Mouse (Mus musculus): ENCODE measurements around the gene Hmga2. TPM values are rescaled to one million over a fixed set of nuclear protein-coding genes. Genes with fewer than 3 reads are reported as not detected.
"Not testable (repeated sequence)": the region's sequence is repeated elsewhere in the genome, so short reads cannot be mapped to it uniquely, and the experiment has no call there.

The Hmga2 gene
- polyA plus RNA-seq, 1 experiment from 2014 or later = 7.8 TPM

GRCm38 (mm10) chr10:120365380-120366172 lies 110.7 kb downstream of the Hmga2 start:
- Histone ChIP-seq H3K9me3 (replicated peaks; ENCODE audit: low read length) (no peaks in the 10 kb centered on the region), H3K27me3 (ENCODE audit: insufficient read depth, low read length) (no peaks in the 10 kb centered on the region), H3K4me2 (ENCODE audit: low read length) (peak overlapping the region; percentile 43), H3K4me3 (replicated peaks; ENCODE audit: low read depth, low read length) (no peak overlapping the region), H3K27ac (peak overlapping the region; percentile 55), H3K4me1 (replicated peaks; ENCODE audit: insufficient read depth, low read length) (peaks cover 24% of the 10 kb centered on the region), H3K36me3 (ENCODE audit: insufficient read depth, low read length) (no peaks in the 10 kb centered on the region), H3K9ac (ENCODE audit: low read depth, low read length) (peak overlapping the region; percentile 10; the same call in 1 of the 2 replicates)
- ATAC-seq (replicated peaks; ENCODE audit: low FRiP score, low read depth) (peak; percentile 78), DNase-seq (ENCODE audit: low spot score) (peak; percentile 81)
- WGBS = 13% methylated on average over 24 of the region's 24 CpGs
- no peak for TF ChIP-seq CTCF (IDR thresholded peaks at IDR 0.05; ENCODE audit: low read depth)

DNA sequence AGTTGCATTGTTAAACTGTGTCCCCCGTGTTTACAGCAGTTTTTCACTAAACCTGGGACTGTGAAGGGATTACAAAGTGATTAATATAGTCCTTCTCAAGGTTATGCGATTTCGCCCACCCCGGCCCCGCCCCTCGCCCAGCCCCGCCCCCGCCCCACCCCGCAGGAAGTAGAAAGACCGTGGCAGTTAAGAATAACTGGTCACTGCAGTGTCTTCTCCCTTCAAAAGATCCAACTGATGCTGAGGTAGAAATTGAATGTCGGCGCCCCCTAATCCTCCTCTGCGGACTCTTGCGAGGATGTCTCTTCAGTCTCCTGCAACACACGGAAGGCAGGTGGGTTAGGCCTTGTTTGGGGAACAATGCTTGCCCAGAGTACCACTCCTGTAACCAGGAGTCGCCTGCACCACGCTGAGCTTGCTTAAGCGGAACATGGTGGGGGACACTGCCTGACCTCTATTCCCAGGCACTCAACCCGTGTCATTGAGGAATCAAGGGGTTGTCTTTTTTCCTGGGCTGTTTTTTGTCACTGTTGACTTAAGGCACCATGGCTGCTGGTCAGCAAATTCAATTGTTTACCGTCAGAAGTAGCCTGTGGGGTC lies 112.2 kb downstream of the Hmga2 start:
- H3K9me3 ChIP-seq (replicated peaks; ENCODE audit: low read length) = no peaks in the 10 kb centered on the region
- H3K4me3 ChIP-seq (replicated peaks; ENCODE audit: low read depth, low read length) = peak overlapping the region; percentile 26
- ATAC-seq (replicated peaks; ENCODE audit: low FRiP score, low read depth) = no peak
- no peaks in the 10 kb centered on the region for H3K27me3 ChIP-seq (ENCODE audit: insufficient read depth, low read length)
- peaks cover 22% of the 10 kb centered on the region for H3K4me1 ChIP-seq (replicated peaks; ENCODE audit: insufficient read depth, low read length)
- no peak for TF ChIP-seq CTCF (IDR thresholded peaks at IDR 0.05; ENCODE audit: low read depth)
- H3K9ac ChIP-seq (ENCODE audit: low read depth, low read length) = no peak overlapping the region
- H3K27ac ChIP-seq = peak overlapping the region; percentile 9; the same call in 1 of the 2 replicates
- peak overlapping the region; percentile 43 for H3K4me2 ChIP-seq (ENCODE audit: low read length)
- 54% methylated on average over 20 of the region's 20 CpGs for WGBS
- no peak for DNase-seq (ENCODE audit: low spot score)
- H3K36me3 ChIP-seq (ENCODE audit: insufficient read depth, low read length) = no peaks in the 10 kb centered on the region

DNA sequence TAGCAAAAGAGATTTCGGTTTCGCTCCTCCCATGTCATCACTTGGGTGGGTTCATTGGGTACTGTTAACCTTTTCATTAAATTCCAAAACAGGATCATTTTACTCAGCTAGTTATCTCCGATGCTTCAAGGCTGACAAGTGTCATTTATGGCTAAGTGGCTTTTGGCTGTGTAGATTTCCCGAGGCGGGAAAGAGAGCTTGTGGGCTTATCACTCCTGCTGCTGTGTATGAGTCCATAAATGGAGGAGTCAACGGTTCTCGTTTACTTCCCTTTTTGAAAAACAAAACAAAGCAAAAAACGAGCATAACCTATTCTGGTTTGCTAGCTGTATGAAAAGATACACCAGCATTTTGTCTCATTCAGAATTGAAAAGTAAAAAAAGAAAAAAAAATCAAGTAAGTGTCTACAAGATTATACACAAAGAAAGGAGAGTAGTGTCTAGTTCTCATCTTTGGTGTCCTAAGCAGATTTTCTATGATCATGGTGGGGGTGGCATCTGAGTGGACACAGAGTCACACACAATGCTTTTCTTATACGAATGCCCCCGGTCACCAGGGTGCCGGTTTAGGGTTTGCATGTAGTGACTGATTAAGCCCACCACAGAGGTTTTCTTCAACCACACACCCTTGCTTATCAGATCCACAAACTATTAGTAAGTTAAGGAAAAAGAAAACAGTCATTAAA lies 112.8 kb downstream of the Hmga2 start:
- H3K4me3 ChIP-seq (replicated peaks; ENCODE audit: low read depth, low read length); H3K27me3 ChIP-seq (ENCODE audit: insufficient read depth, low read length); H3K4me2 ChIP-seq (ENCODE audit: low read length); ATAC-seq (replicated peaks; ENCODE audit: low FRiP score, low read depth); H3K9me3 ChIP-seq (replicated peaks; ENCODE audit: low read length); DNase-seq (ENCODE audit: low spot score); H3K36me3 ChIP-seq (ENCODE audit: insufficient read depth, low read length); H3K27ac ChIP-seq; H3K9ac ChIP-seq (ENCODE audit: low read depth, low read length): not testable (repeated sequence)
- WGBS = 66% methylated on average over 9 of the region's 11 CpGs
- H3K4me1 ChIP-seq (replicated peaks; ENCODE audit: insufficient read depth, low read length) = peaks cover 22% of the 10 kb centered on the region

GRCm38 (mm10) chr10:120354523-120355030 lies 121.7 kb downstream of the Hmga2 start:
- no peak for DNase-seq (ENCODE audit: low spot score)
- TF ChIP-seq CTCF (IDR thresholded peaks at IDR 0.05; ENCODE audit: low read depth) = no peak
- no peaks in the 10 kb centered on the region for H3K27me3 ChIP-seq (ENCODE audit: insufficient read depth, low read length)
- H3K9me3 ChIP-seq (replicated peaks; ENCODE audit: low read length) = no peaks in the 10 kb centered on the region
- no peak overlapping the region for H3K9ac ChIP-seq (ENCODE audit: low read depth, low read length)
- no peaks in the 10 kb centered on the region for H3K36me3 ChIP-seq (ENCODE audit: insufficient read depth, low read length)
- 58% methylated on average over 13 of the region's 13 CpGs for WGBS
- H3K4me2 ChIP-seq (ENCODE audit: low read length) = no peak overlapping the region
- no peak for ATAC-seq (replicated peaks; ENCODE audit: low FRiP score, low read depth)
- H3K4me1 ChIP-seq (replicated peaks; ENCODE audit: insufficient read depth, low read length) = no peaks in the 10 kb centered on the region
- H3K4me3 ChIP-seq (replicated peaks; ENCODE audit: low read depth, low read length) = no peak overlapping the region
- no peak overlapping the region for H3K27ac ChIP-seq

DNA sequence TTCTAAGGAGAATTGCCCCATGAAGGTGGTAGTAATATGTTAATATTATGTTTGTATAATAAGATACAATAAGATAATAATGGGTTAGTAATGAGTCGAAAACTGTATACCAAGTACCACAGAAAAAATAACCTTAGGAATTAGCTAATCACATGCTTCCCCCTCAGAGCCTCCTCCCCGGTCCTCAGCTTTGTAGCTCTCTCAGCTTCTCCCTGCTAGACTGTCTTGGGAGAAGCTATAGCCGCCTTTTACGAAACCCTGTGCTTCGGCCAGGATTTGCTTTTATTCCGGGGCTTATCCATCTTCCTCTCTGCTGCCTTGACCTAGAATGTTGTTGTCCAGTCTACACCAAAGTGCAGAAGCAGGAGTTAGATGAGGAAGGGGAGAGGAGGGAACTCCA lies 130.9 kb downstream of the Hmga2 start:
- ATAC-seq (replicated peaks; ENCODE audit: low FRiP score, low read depth) = no peak
- H3K9ac ChIP-seq (ENCODE audit: low read depth, low read length) = no peak overlapping the region
- no peaks in the 10 kb centered on the region for H3K4me1 ChIP-seq (replicated peaks; ENCODE audit: insufficient read depth, low read length)
- 93% methylated on average over 6 of the region's 6 CpGs for WGBS
- H3K4me3 ChIP-seq (replicated peaks; ENCODE audit: low read depth, low read length) = no peak overlapping the region
- no peaks in the 10 kb centered on the region for H3K36me3 ChIP-seq (ENCODE audit: insufficient read depth, low read length)
- no peaks in the 10 kb centered on the region for H3K9me3 ChIP-seq (replicated peaks; ENCODE audit: low read length)
- TF ChIP-seq CTCF (IDR thresholded peaks at IDR 0.05; ENCODE audit: low read depth) = no peak
- no peak overlapping the region for H3K27ac ChIP-seq
- no peak overlapping the region for H3K4me2 ChIP-seq (ENCODE audit: low read length)
- H3K27me3 ChIP-seq (ENCODE audit: insufficient read depth, low read length) = no peaks in the 10 kb centered on the region
- DNase-seq (ENCODE audit: low spot score) = no peak

DNA sequence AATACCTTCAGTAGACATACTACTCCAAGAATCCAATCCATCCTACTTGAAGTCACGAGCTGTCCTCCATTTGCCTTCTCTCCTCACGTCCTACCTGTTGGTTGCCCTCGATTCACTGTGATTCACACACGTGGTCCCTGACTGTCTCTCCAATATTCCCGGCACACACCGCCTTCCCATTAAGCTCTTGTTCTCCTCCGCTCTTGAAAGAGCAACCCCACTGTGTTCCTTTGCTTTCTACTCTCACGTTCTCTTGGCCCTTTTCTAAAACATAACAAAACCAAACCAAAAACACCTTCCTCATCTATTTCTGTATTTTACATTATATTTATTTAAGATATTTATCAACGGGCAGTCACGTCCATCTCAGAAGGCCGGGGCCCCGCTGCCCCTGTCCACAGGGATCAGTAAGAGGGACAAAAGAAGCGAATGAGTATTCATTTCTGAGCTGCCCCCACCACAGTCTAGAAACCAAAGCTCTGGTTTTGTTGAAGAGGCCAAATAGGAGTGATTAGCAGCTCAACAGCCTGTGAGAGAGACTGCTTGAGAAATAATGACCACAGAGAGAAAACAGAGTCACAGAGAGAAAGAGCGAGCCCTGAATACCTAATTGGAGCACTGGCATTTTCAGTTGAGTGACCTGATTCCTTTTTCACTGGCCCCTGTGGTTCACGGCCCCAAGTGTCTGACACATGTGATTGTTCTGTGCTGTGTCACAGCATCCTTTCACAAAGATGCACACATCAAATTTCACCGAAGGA lies 131.5 kb downstream of the Hmga2 start:
- H3K9me3 ChIP-seq (replicated peaks; ENCODE audit: low read length) = no peaks in the 10 kb centered on the region
- no peak for TF ChIP-seq CTCF (IDR thresholded peaks at IDR 0.05; ENCODE audit: low read depth)
- no peaks in the 10 kb centered on the region for H3K27me3 ChIP-seq (ENCODE audit: insufficient read depth, low read length)
- H3K4me1 ChIP-seq (replicated peaks; ENCODE audit: insufficient read depth, low read length) = no peaks in the 10 kb centered on the region
- no peaks in the 10 kb centered on the region for H3K36me3 ChIP-seq (ENCODE audit: insufficient read depth, low read length)
- H3K4me2 ChIP-seq (ENCODE audit: low read length) = no peak overlapping the region
- no peak for DNase-seq (ENCODE audit: low spot score)
- no peak overlapping the region for H3K27ac ChIP-seq
- no peak overlapping the region for H3K9ac ChIP-seq (ENCODE audit: low read depth, low read length)
- ATAC-seq (replicated peaks; ENCODE audit: low FRiP score, low read depth) = no peak
- no peak overlapping the region for H3K4me3 ChIP-seq (replicated peaks; ENCODE audit: low read depth, low read length)
- WGBS = 91% methylated on average over 16 of the region's 16 CpGs

- 91% methylated on average over 2 of the region's 2 CpGs for WGBS
- ATAC-seq (replicated peaks; ENCODE audit: low FRiP score, low read depth); H3K36me3 ChIP-seq (ENCODE audit: insufficient read depth, low read length); H3K9ac ChIP-seq (ENCODE audit: low read depth, low read length); DNase-seq (ENCODE audit: low spot score); H3K4me2 ChIP-seq (ENCODE audit: low read length); H3K4me3 ChIP-seq (replicated peaks; ENCODE audit: low read depth, low read length); H3K27ac ChIP-seq; H3K4me1 ChIP-seq (replicated peaks; ENCODE audit: insufficient read depth, low read length); H3K9me3 ChIP-seq (replicated peaks; ENCODE audit: low read length); H3K27me3 ChIP-seq (ENCODE audit: insufficient read depth, low read length): not testable (repeated sequence)
Observed at GRCm38 (mm10) chr10:120339906-120340305, 136.4 kb downstream of the Hmga2 start.
